Mouse (Mus musculus): ENCODE results near the gene Efemp2. TPM values are rescaled to one million over a fixed set of nuclear protein-coding genes. Genes with fewer than 3 reads are reported as not detected.
"Not testable (repeated sequence)": the region's sequence is repeated elsewhere in the genome, so short reads cannot be mapped to it uniquely, and the experiment has no call there.

The Efemp2 gene
- polyA plus RNA-seq, 1 experiment, result 177 TPM

GRCm38 (mm10) chr19:5492641-5493040, 18.9 kb downstream of the Efemp2 start:
- peaks cover 49% of the 10 kb centered on the region for H3K36me3 ChIP-seq (ENCODE audit: control insufficient read depth, insufficient read depth)
- H3K27me3 ChIP-seq (ENCODE audit: control insufficient read depth, insufficient read depth, insufficient read length), result no peaks in the 10 kb centered on the region
- peaks cover 39% of the 10 kb centered on the region for H3K79me3 ChIP-seq (ENCODE audit: low read depth)
- H3ac ChIP-seq (ENCODE audit: control insufficient read depth, insufficient read length, low read depth), result no peak overlapping the region
- H3K4me3 ChIP-seq (ENCODE audit: insufficient read depth, poor library complexity, severe bottlenecking), result peak overlapping the region; percentile 98
- no peak for TF ChIP-seq MYOD1 (IDR thresholded peaks at IDR 0.05; ENCODE audit: control insufficient read depth, insufficient read length, low read depth)
- no peak for TF ChIP-seq FOSL1 (IDR thresholded peaks at IDR 0.05; ENCODE audit: insufficient read depth, low read length, poor library complexity, severe bottlenecking)
- TF ChIP-seq MAX (IDR thresholded peaks at IDR 0.05), result no peak
- no peak for TF ChIP-seq MYOG (IDR thresholded peaks at IDR 0.05; ENCODE audit: control insufficient read depth, extremely low read depth, insufficient read length)
- no peak for TF ChIP-seq CTCF (IDR thresholded peaks at IDR 0.05; ENCODE audit: control insufficient read depth, insufficient read depth, insufficient read length)
- TF ChIP-seq CEBPB (IDR thresholded peaks at IDR 0.05; ENCODE audit: low read depth), result no peak
- TF ChIP-seq USF1 (IDR thresholded peaks at IDR 0.05; ENCODE audit: low read depth), result no peak
- H3K79me2 ChIP-seq (ENCODE audit: control insufficient read depth, insufficient read depth), result peaks cover 48% of the 10 kb centered on the region

GRCm38 (mm10) chr19:5493301-5493721, 19.6 kb downstream of the Efemp2 start:
- not testable (repeated sequence) for H3K27me3 ChIP-seq (ENCODE audit: control insufficient read depth, insufficient read depth, insufficient read length); H3K4me3 ChIP-seq (ENCODE audit: insufficient read depth, poor library complexity, severe bottlenecking); H3ac ChIP-seq (ENCODE audit: control insufficient read depth, insufficient read length, low read depth)
- Histone ChIP-seq H3K36me3 (ENCODE audit: control insufficient read depth, insufficient read depth) (peaks cover 49% of the 10 kb centered on the region), H3K79me3 (ENCODE audit: low read depth) (peaks cover 39% of the 10 kb centered on the region), H3K79me2 (ENCODE audit: control insufficient read depth, insufficient read depth) (peaks cover 45% of the 10 kb centered on the region)

- Histone ChIP-seq H3K27me3 (ENCODE audit: control insufficient read depth, insufficient read depth, insufficient read length) (no peaks in the 10 kb centered on the region), H3K36me3 (ENCODE audit: control insufficient read depth, insufficient read depth) (peaks cover 49% of the 10 kb centered on the region), H3K79me2 (ENCODE audit: control insufficient read depth, insufficient read depth) (peaks cover 45% of the 10 kb centered on the region), H3ac (ENCODE audit: control insufficient read depth, insufficient read length, low read depth) (no peak overlapping the region), H3K4me3 (ENCODE audit: insufficient read depth, poor library complexity, severe bottlenecking) (no peak overlapping the region), H3K79me3 (ENCODE audit: low read depth) (peaks cover 39% of the 10 kb centered on the region)
- TF ChIP-seq MYOD1 (IDR thresholded peaks at IDR 0.05; ENCODE audit: control insufficient read depth, insufficient read length, low read depth) (no peak), CEBPB (IDR thresholded peaks at IDR 0.05; ENCODE audit: low read depth) (no peak), CTCF (IDR thresholded peaks at IDR 0.05; ENCODE audit: control insufficient read depth, insufficient read depth, insufficient read length) (no peak), MAX (IDR thresholded peaks at IDR 0.05) (no peak), FOSL1 (IDR thresholded peaks at IDR 0.05; ENCODE audit: insufficient read depth, low read length, poor library complexity, severe bottlenecking) (no peak), MYOG (IDR thresholded peaks at IDR 0.05; ENCODE audit: control insufficient read depth, extremely low read depth, insufficient read length) (no peak), USF1 (IDR thresholded peaks at IDR 0.05; ENCODE audit: low read depth) (no peak)
Observed at GRCm38 (mm10) chr19:5494314-5494713, 20.6 kb downstream of the Efemp2 start.

- no peaks in the 10 kb centered on the region for H3K27me3 ChIP-seq (ENCODE audit: control insufficient read depth, insufficient read depth, insufficient read length)
- no peak for TF ChIP-seq MYOD1 (IDR thresholded peaks at IDR 0.05; ENCODE audit: control insufficient read depth, insufficient read length, low read depth)
- TF ChIP-seq CEBPB (IDR thresholded peaks at IDR 0.05; ENCODE audit: low read depth), result no peak
- no peak for TF ChIP-seq MAX (IDR thresholded peaks at IDR 0.05)
- no peak for TF ChIP-seq USF1 (IDR thresholded peaks at IDR 0.05; ENCODE audit: low read depth)
- TF ChIP-seq MYOG (IDR thresholded peaks at IDR 0.05; ENCODE audit: control insufficient read depth, extremely low read depth, insufficient read length), result no peak
- no peak for TF ChIP-seq FOSL1 (IDR thresholded peaks at IDR 0.05; ENCODE audit: insufficient read depth, low read length, poor library complexity, severe bottlenecking)
- TF ChIP-seq CTCF (IDR thresholded peaks at IDR 0.05; ENCODE audit: control insufficient read depth, insufficient read depth, insufficient read length), result no peak
- peaks cover 49% of the 10 kb centered on the region for H3K36me3 ChIP-seq (ENCODE audit: control insufficient read depth, insufficient read depth)
Observed at GRCm38 (mm10) chr19:5495353-5496051, 21.7 kb downstream of the Efemp2 start.

GRCm38 (mm10) chr19:5496052-5496370, 22.3 kb downstream of the Efemp2 start:
- H3K36me3 ChIP-seq (ENCODE audit: control insufficient read depth, insufficient read depth), result peaks cover 49% of the 10 kb centered on the region
- no peak for TF ChIP-seq USF1 (IDR thresholded peaks at IDR 0.05; ENCODE audit: low read depth)
- TF ChIP-seq MYOD1 (IDR thresholded peaks at IDR 0.05; ENCODE audit: control insufficient read depth, insufficient read length, low read depth), result no peak
- TF ChIP-seq CEBPB (IDR thresholded peaks at IDR 0.05; ENCODE audit: low read depth), result no peak
- no peak for TF ChIP-seq MAX (IDR thresholded peaks at IDR 0.05)
- no peaks in the 10 kb centered on the region for H3K27me3 ChIP-seq (ENCODE audit: control insufficient read depth, insufficient read depth, insufficient read length)
- peaks cover 33% of the 10 kb centered on the region for H3K79me3 ChIP-seq (ENCODE audit: low read depth)
- peaks cover 38% of the 10 kb centered on the region for H3K79me2 ChIP-seq (ENCODE audit: control insufficient read depth, insufficient read depth)
- H3ac ChIP-seq (ENCODE audit: control insufficient read depth, insufficient read length, low read depth), result no peak overlapping the region
- H3K4me3 ChIP-seq (ENCODE audit: insufficient read depth, poor library complexity, severe bottlenecking), result no peak overlapping the region

More at GRCm38 (mm10) chr19:5495353-5496051, 21.7 kb downstream of the Efemp2 start:
- Histone ChIP-seq H3K79me2 (ENCODE audit: control insufficient read depth, insufficient read depth) (peaks cover 43% of the 10 kb centered on the region), H3ac (ENCODE audit: control insufficient read depth, insufficient read length, low read depth) (no peak overlapping the region), H3K4me3 (ENCODE audit: insufficient read depth, poor library complexity, severe bottlenecking) (no peak overlapping the region), H3K79me3 (ENCODE audit: low read depth) (peaks cover 38% of the 10 kb centered on the region)

GRCm38 (mm10) chr19:5500330-5500875, 26.6 kb downstream of the Efemp2 start:
- no peaks in the 10 kb centered on the region for H3K79me3 ChIP-seq (ENCODE audit: low read depth)
- H3K79me2 ChIP-seq (ENCODE audit: control insufficient read depth, insufficient read depth), result no peaks in the 10 kb centered on the region
- peaks cover 9% of the 10 kb centered on the region for H3K36me3 ChIP-seq (ENCODE audit: control insufficient read depth, insufficient read depth)
- H3K4me3 ChIP-seq (ENCODE audit: insufficient read depth, poor library complexity, severe bottlenecking), result no peak overlapping the region
- TF ChIP-seq CEBPB (IDR thresholded peaks at IDR 0.05; ENCODE audit: low read depth) (no peak), USF1 (IDR thresholded peaks at IDR 0.05; ENCODE audit: low read depth) (no peak), CTCF (IDR thresholded peaks at IDR 0.05; ENCODE audit: control insufficient read depth, insufficient read depth, insufficient read length) (no peak), MYOG (IDR thresholded peaks at IDR 0.05; ENCODE audit: control insufficient read depth, extremely low read depth, insufficient read length) (no peak), MYOD1 (IDR thresholded peaks at IDR 0.05; ENCODE audit: control insufficient read depth, insufficient read length, low read depth) (no peak), MAX (IDR thresholded peaks at IDR 0.05) (no peak), FOSL1 (IDR thresholded peaks at IDR 0.05; ENCODE audit: insufficient read depth, low read length, poor library complexity, severe bottlenecking) (no peak)
- no peaks in the 10 kb centered on the region for H3K27me3 ChIP-seq (ENCODE audit: control insufficient read depth, insufficient read depth, insufficient read length)
- no peak overlapping the region for H3ac ChIP-seq (ENCODE audit: control insufficient read depth, insufficient read length, low read depth)

All from C2C12 (cell line).